Mouse (Mus musculus) testis, adult 2 months (tissue): Measurements from ENCODE around the gene Negr1. TPM values are rescaled to one million over a fixed set of nuclear protein-coding genes. Genes with fewer than 3 reads are reported as not detected.

Experiments used
- H3K27ac ChIP-seq: fragments of 200-500 bp; 2 replicates; pipeline ENCODE4 v1.5.1; 2012; ENCODE audit warnings: low read depth, low read length; ENCODE audit not compliant: control insufficient read depth, insufficient read depth
- H3K27me3 ChIP-seq: fragments of 200-500 bp; 2 replicates; pipeline ENCODE4 v1.6.1; 2012; ENCODE audit warnings: mild to moderate bottlenecking, low read length, moderate library complexity; ENCODE audit not compliant: control insufficient read depth, insufficient read depth
- H3K36me3 ChIP-seq: fragments of 200-500 bp; 2 replicates; pipeline ENCODE4 v1.6.1; 2012; ENCODE audit warnings: mild to moderate bottlenecking, low read length; ENCODE audit not compliant: control insufficient read depth, insufficient read depth
- H3K4me1 ChIP-seq: fragments of 200-500 bp; 2 replicates; pipeline ENCODE4 v1.6.1; 2012; ENCODE audit warnings: low read length; ENCODE audit not compliant: control insufficient read depth, insufficient read depth
- H3K4me3 ChIP-seq: fragments of 200-500 bp; 2 replicates; pipeline ENCODE4 v1.5.1; 2012; ENCODE audit warnings: low read depth, mild to moderate bottlenecking, low read length, moderate library complexity, mixed read lengths; ENCODE audit not compliant: control insufficient read depth
- CTCF ChIP-seq: fragments of 200-500 bp; IDR thresholded peaks from 2 replicates; pipeline ENCODE4 v1.5.1; 2012; ENCODE audit warnings: low read depth, mild to moderate bottlenecking, inconsistent platforms, low read length, moderate library complexity; ENCODE audit not compliant: control insufficient read depth, insufficient read depth, insufficient replicate concordance
- POLR2A ChIP-seq: fragments of 200-500 bp; IDR thresholded peaks from 2 replicates; pipeline ENCODE4 v1.6.1; 2012; ENCODE audit warnings: low read depth, mild to moderate bottlenecking, inconsistent platforms, low read length, moderate library complexity; ENCODE audit not compliant: control insufficient read depth
- polyA plus RNA-seq: library from polyadenylated mRNA; depleted of rRNA; stranded (reverse); fragments of >200 nt; gene quantifications from 2 replicates; pipeline ENCODE4 v1.2.3, GENCODE M21; 2012

Negr1 gene
- polyA plus RNA-seq, 1 experiment: 0.30 TPM

DNA sequence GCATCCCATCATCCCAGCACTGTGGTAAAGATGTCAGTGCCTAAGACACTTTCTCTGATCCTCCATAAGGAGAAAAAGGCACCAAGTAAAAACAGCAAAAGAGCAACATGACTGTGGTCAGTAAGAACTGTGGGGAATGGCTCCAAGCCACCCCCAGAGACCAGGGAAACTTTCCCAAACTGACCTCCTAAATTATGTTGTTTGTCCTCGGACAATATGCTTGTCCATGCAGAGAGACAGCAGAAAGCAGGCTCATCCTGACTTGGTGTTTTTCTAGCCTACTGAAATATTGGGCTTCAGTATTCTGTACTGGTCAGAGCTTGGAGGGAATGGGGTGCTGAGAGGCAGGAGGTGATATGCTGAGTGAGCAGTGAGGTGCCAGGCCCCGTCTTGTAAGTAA, 647.8 kb downstream of the Negr1 start:
- Histone ChIP-seq H3K4me1 (no peaks in the 10 kb centered on the region), H3K36me3 (no peaks in the 10 kb centered on the region), H3K4me3 (no peak overlapping the region), H3K27ac (no peak overlapping the region), H3K27me3 (no peaks in the 10 kb centered on the region)
- no peak for TF ChIP-seq POLR2A

DNA sequence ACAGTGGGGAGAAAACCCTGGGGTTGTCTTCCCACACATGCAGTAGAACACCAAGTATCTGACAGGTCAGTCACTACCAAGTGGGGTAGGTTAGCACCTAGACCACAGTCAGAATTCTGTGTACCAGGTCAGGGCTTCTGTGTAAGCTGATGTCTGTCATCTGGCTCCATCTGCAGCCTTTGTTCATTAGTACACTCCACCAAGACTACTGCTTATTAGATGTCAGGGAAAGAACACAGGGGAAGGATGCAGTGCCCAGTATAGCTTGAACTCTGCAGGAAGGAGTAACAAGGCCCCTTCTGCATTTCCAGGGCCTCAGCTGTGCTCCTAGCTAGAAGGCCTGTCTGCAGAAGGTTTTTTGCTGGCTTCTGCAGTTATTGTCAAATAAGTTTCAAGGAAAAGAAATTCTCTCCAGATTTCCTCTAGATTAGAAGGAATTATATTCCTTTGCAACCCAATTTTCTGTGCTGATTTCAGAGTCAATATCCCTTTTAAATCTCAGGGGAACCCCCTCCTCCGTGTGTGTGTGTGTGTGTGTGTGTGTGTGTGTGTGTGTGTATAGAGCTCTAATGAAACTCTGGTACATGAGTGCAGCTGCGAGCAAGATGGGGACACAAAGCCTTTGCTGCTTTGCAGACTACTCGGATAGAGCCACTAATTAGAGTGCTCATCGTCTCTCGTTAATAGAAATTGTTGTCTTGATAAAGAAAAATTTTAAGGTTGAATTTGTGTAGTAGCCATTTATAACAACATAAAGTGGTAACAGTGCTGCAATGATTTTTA, 654.5 kb downstream of the Negr1 start:
- no peak overlapping the region for H3K27ac ChIP-seq
- no peaks in the 10 kb centered on the region for H3K27me3 ChIP-seq
- TF ChIP-seq POLR2A (no peak), CTCF (no peak)
- no peak overlapping the region for H3K4me3 ChIP-seq
- no peaks in the 10 kb centered on the region for H3K36me3 ChIP-seq
- H3K4me1 ChIP-seq: no peaks in the 10 kb centered on the region

DNA sequence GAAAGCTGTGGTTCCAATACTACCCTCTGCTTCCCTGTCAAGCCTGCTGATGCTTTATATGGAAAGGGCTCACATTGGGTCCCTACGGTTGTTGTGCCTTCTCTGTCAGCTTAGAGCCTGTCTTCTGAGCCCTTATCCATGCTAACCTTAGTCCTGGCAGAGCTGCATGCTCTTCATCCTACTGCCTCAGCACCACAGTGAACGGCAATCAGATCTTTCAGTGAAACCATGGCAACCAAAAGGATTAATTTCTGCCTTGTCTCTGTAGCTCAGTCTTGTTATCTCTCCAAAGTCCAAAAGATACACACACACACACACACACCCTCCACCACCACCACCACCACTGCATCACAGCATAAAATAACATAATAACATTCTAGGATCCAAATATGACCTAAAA, 656.2 kb downstream of the Negr1 start:
- H3K36me3 ChIP-seq: no peaks in the 10 kb centered on the region
- H3K4me1 ChIP-seq: no peaks in the 10 kb centered on the region
- H3K27ac ChIP-seq: no peak overlapping the region
- no peak for TF ChIP-seq POLR2A
- TF ChIP-seq CTCF: no peak
- H3K4me3 ChIP-seq: no peak overlapping the region
- no peaks in the 10 kb centered on the region for H3K27me3 ChIP-seq

- no peaks in the 10 kb centered on the region for H3K4me1 ChIP-seq
- H3K27ac ChIP-seq: no peak overlapping the region
- no peaks in the 10 kb centered on the region for H3K36me3 ChIP-seq
- TF ChIP-seq POLR2A (no peak), CTCF (no peak)
- H3K27me3 ChIP-seq: no peaks in the 10 kb centered on the region
- H3K4me3 ChIP-seq: no peak overlapping the region
Observed at GRCm38 (mm10) chr3:157224920-157225319, 663.3 kb downstream of the Negr1 start.

GRCm38 (mm10) chr3:157232723-157233122, 671.1 kb downstream of the Negr1 start:
- no peak for TF ChIP-seq POLR2A
- H3K4me1 ChIP-seq: no peaks in the 10 kb centered on the region
- no peak overlapping the region for H3K4me3 ChIP-seq
- H3K27ac ChIP-seq: no peak overlapping the region
- no peaks in the 10 kb centered on the region for H3K27me3 ChIP-seq
- H3K36me3 ChIP-seq: no peaks in the 10 kb centered on the region

GRCm38 (mm10) chr3:157240240-157240639, 678.6 kb downstream of the Negr1 start:
- H3K4me3 ChIP-seq: no peak overlapping the region

GRCm38 (mm10) chr3:157255446-157255845, 693.9 kb downstream of the Negr1 start:
- H3K4me3 ChIP-seq: no peak overlapping the region
- H3K36me3 ChIP-seq: no peaks in the 10 kb centered on the region
- H3K27ac ChIP-seq: no peak overlapping the region
- no peaks in the 10 kb centered on the region for H3K27me3 ChIP-seq
- no peaks in the 10 kb centered on the region for H3K4me1 ChIP-seq
- no peak for TF ChIP-seq CTCF
- no peak for TF ChIP-seq POLR2A

More at GRCm38 (mm10) chr3:157240240-157240639, 678.6 kb downstream of the Negr1 start:
- no peaks in the 10 kb centered on the region for H3K27me3 ChIP-seq
- TF ChIP-seq CTCF: no peak
- no peak for TF ChIP-seq POLR2A
- no peaks in the 10 kb centered on the region for H3K4me1 ChIP-seq
- H3K27ac ChIP-seq: no peak overlapping the region
- no peaks in the 10 kb centered on the region for H3K36me3 ChIP-seq
